8 mouse cellular contexts compared by ENCODE assay signal in the genomic region with DNA sequence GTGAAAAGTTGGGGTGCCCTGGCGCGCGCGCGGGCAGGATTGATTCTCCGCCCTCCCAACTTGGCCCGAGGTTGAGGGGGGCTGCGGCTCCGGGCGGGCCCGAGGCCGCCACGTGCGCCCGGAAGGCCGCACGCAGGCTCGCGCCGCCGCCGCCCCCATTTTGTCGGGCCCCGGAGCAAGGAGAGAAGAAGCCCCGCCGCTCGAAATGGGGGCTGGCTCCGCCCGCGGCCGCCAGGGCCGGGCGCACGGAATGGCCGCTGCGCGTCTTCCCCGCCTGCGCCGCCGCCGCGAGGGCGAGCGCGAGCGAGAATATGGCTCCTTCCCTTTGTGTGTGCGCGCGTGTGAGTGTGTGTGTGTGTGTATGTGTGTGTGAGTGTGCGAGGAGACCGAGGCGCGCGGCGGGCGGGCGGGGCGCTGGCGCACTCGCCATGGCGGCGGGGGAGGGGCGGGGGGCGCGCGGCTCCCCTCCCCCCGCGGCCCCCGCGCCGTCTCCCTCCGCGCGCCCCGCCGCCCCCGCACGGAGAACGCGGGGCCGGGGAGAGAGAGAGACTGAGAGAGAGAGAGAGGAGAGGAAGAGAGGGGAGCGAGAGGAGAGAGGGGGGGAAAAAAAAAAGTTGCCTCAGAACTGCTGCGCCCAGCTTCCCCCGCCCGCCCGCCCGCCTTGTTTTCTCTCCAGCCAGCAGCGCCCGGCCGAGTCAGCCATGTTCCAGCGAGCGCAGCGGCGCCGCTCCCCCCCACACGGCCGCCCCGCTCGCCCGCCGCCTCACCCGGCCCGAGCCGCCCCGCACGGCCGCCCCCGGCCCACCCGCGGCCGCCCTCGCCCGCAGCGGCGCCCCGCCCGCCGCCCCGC. TPM values are rescaled to one million over a fixed set of nuclear protein-coding genes. Genes with fewer than 3 reads are reported as not detected.
A peak's percentile ranks its signal among the peaks of the same experiment; 100 is the strongest.
DNase-seq lines count a peak whose midpoint lies in the region; ATAC-seq and TF ChIP-seq lines count a peak whose summit lies in the region.

No protein-coding gene starts in this region.

- peak overlapping the region; percentile 97 for H3K9ac ChIP-seq in hindbrain, embryonic 16.5 days (ENCODE audit: low read depth, low read length)

- peak; percentile 14; the same call in 1 of the 2 replicates for TF ChIP-seq CTCF in gastrocnemius, adult 2 months (IDR thresholded peaks at IDR 0.05)

- no peaks in the 10 kb centered on the region for H3K27me3 ChIP-seq in hindbrain, embryonic 16.5 days (replicated peaks; ENCODE audit: control insufficient read depth, insufficient read depth, low read length)

- ATAC-seq in hindbrain, embryonic 16.5 days = peak; percentile 40

- peak overlapping the region; percentile 88 for H3K4me3 ChIP-seq in gastrocnemius, adult 2 months
- H3K4me3 ChIP-seq in hindbrain, embryonic 16.5 days (ENCODE audit: low read length) = peak overlapping the region; percentile 84

- H3K27ac ChIP-seq in gastrocnemius, adult 2 months = peak overlapping the region; percentile 99
- H3K27ac ChIP-seq in hindbrain, embryonic 16.5 days (ENCODE audit: low read depth, low read length) = peak overlapping the region; percentile 100

- peaks cover 14% of the 10 kb centered on the region for H3K4me1 ChIP-seq in hindbrain, embryonic 16.5 days (ENCODE audit: control insufficient read depth, insufficient read depth, low read depth, low read length)

- DNase-seq in R1 (ENCODE audit: low read depth, low spot score) = peak; percentile 67
- DNase-seq in cerebellum, postnatal 4 days (ENCODE audit: low spot score in 2 of 2) = peak; percentile 52 to 81
- DNase-seq in gastrocnemius, adult 2 months = peak; percentile 93
- DNase-seq in left cerebral cortex, adult 18-20 months (ENCODE audit: low spot score in 2 of 2) = peak; percentile 74 to 85
- DNase-seq in lung, postnatal 4 days = peak; percentile 87 to 92
- peak; percentile 92 for DNase-seq in retina, postnatal 1 day
- DNase-seq in thymus, postnatal 36 days = peak; percentile 81 to 87

- no peaks in the 10 kb centered on the region for H3K9me3 ChIP-seq in hindbrain, embryonic 16.5 days (ENCODE audit: control insufficient read depth, low read length)

- H3K4me2 ChIP-seq in hindbrain, embryonic 16.5 days (ENCODE audit: low read length) = peak overlapping the region; percentile 79

- H3K36me3 ChIP-seq in hindbrain, embryonic 16.5 days (ENCODE audit: control insufficient read depth, insufficient read depth, low read length) = peaks cover 1% of the 10 kb centered on the region

- intact Hi-C loops in gastrocnemius, adult 2 months (cut with DNase I) = loop anchor here (2.0 to 10.0 kb wide), 6 partner anchors 45 to 237 kb away; a partner anchor contains a TSS

- under 1% methylated on average over 83 of the region's 120 CpGs for WGBS in hindbrain, embryonic 16.5 days

RNA-seq across cellular contexts. Expression of a gene that starts 56.8 kb away (rescaled TPM):
- total RNA-seq in gastrocnemius, adult 2 months (2021) = 1 to 10 TPM; 2.8 to 5.1 TPM
- polyA plus RNA-seq in hindbrain, embryonic 16.5 days (2015; fragmentation: Nextera tagmentation; extraction: Ambion mirVana) = 3.9 and 5.3 TPM in 2 replicates
- total RNA-seq in left cerebral cortex, adult 18-20 months (2021) = 10 to 100 TPM; 31.6 to 40.1 TPM

Comparison
In these comparisons a context has a peak if more than half of its experiments do, and no peak if none do; other contexts are left out.
1. Peak in every context shown above with its lines: DNase-seq, ATAC-seq, H3K4me3 ChIP-seq and H3K27ac ChIP-seq.
2. RNA of a gene that starts 56.8 kb away (total RNA-seq): 31.6 to 40.1 TPM in left cerebral cortex, adult 18-20 months; 2.8 to 5.1 TPM in gastrocnemius, adult 2 months; every median in the first group is over 4 times any median in the second.